In genomic region chr4:42867390-42867789, GRCm38 (mm10) we compare ENCODE assay signal across 25 mouse cellular contexts. TPM values are rescaled to one million over a fixed set of nuclear protein-coding genes. Genes with fewer than 3 reads are reported as not detected.
A peak's percentile ranks its signal among the peaks of the same experiment; 100 is the strongest.
DNase-seq lines count a peak whose midpoint lies in the region; ATAC-seq and TF ChIP-seq lines count a peak whose summit lies in the region.
"Had no signal": no experiment of that assay in that cellular context is flagged by ENCODE, and none has a peak within 500 bp of the region (broad histone marks: within the 10 kb centered on the region; RNA-seq: fewer than 3 reads in every experiment).

No protein-coding gene starts in this region.

- peaks cover 18% of the 10 kb centered on the region; the same call in 1 of the 2 replicates for H3K27me3 ChIP-seq in heart, embryonic 10.5 days (ENCODE audit: insufficient read depth, poor library complexity, severe bottlenecking)
- no peaks in the 10 kb centered on the region for H3K27me3 ChIP-seq in MEL (ENCODE audit: control insufficient read depth in 1 of 2, insufficient read depth in 2 of 2, low read length in 2 of 2)
- no peaks in the 10 kb centered on the region for H3K27me3 ChIP-seq in intestine, postnatal 0 days (replicated peaks; ENCODE audit: control insufficient read depth, insufficient read depth, low read length)
- no peaks in the 10 kb centered on the region for H3K27me3 ChIP-seq in liver, embryonic 16.5 days (ENCODE audit: control insufficient read depth, insufficient read depth, low read depth, low read length)
- H3K27me3 ChIP-seq: embryonic facial prominence, embryonic 13.5 days; hindbrain, embryonic 13.5 days; kidney, embryonic 15.5 days; limb, embryonic 12.5 days had no signal

- TF ChIP-seq CTCF in MEL (IDR thresholded peaks at IDR 0.05 in 2 of 3, conservative IDR thresholded peaks at IDR 0.05 in 1 of 3; ENCODE audit: control insufficient read depth in 1 of 3, insufficient read depth in 1 of 3, low read depth in 2 of 3, low read length in 3 of 3, poor library complexity in 1 of 3, severe bottlenecking in 1 of 3): no peak
- TF ChIP-seq CTCF in intestine, postnatal 0 days (IDR thresholded peaks at IDR 0.05; ENCODE audit: low read depth): no peak

- no peaks in the 10 kb centered on the region for H3K9me3 ChIP-seq in heart, embryonic 10.5 days
- H3K9me3 ChIP-seq in MEL (replicated peaks; ENCODE audit: insufficient read depth, low read length): no peaks in the 10 kb centered on the region
- no peaks in the 10 kb centered on the region for H3K9me3 ChIP-seq in intestine, postnatal 0 days (ENCODE audit: control insufficient read depth)
- no peaks in the 10 kb centered on the region for H3K9me3 ChIP-seq in liver, embryonic 16.5 days (replicated peaks; ENCODE audit: control insufficient read depth, low read length)
- H3K9me3 ChIP-seq: embryonic facial prominence, embryonic 13.5 days; hindbrain, embryonic 13.5 days; kidney, embryonic 15.5 days; limb, embryonic 12.5 days; midbrain, embryonic 10.5 days had no signal

- no peak for TF ChIP-seq RAD21 in MEL (IDR thresholded peaks at IDR 0.05; ENCODE audit: low read depth, low read length)

- TF ChIP-seq POLR2A in MEL (IDR thresholded peaks at IDR 0.05; ENCODE audit: control insufficient read depth in 1 of 2, insufficient read depth in 1 of 2, low read depth in 1 of 2, low read length in 2 of 2, poor library complexity in 1 of 2): no peak

- H3K27ac ChIP-seq in heart, embryonic 10.5 days: peak overlapping the region; percentile 62
- no peak overlapping the region for H3K27ac ChIP-seq in MEL (ENCODE audit: control insufficient read depth, low read depth, low read length)
- H3K27ac ChIP-seq in intestine, postnatal 0 days (ENCODE audit: low read depth, low read length): no peak overlapping the region
- H3K27ac ChIP-seq in liver, embryonic 16.5 days (ENCODE audit: low read length): peak overlapping the region; percentile 93
- H3K27ac ChIP-seq: embryonic facial prominence, embryonic 13.5 days; hindbrain, embryonic 13.5 days; kidney, embryonic 15.5 days; limb, embryonic 12.5 days; midbrain, embryonic 10.5 days had no signal

- peak; percentile 38; the same call in 1 of the 2 replicates for ATAC-seq in intestine, postnatal 0 days
- peak; percentile 96 for ATAC-seq in liver, embryonic 16.5 days (ENCODE audit: low read depth)
- ATAC-seq: inflammation-experienced regulatory T-cells, adult 6 months had no signal

- peak overlapping the region; percentile 30 for H3K4me2 ChIP-seq in intestine, postnatal 0 days (replicated peaks; ENCODE audit: low read depth)
- H3K4me2 ChIP-seq in liver, embryonic 16.5 days (ENCODE audit: low read depth, low read length): peak overlapping the region; percentile 51
- H3K4me2 ChIP-seq: embryonic facial prominence, embryonic 13.5 days; hindbrain, embryonic 13.5 days; kidney, embryonic 15.5 days; limb, embryonic 12.5 days; lung, embryonic 14.5 days had no signal

- 0 out of 2 replicates have a peak, but pooled peaks cover 3% of the 10 kb centered on the region for H3K4me1 ChIP-seq in heart, embryonic 10.5 days
- H3K4me1 ChIP-seq in MEL (ENCODE audit: control insufficient read depth in 1 of 2, insufficient read depth in 2 of 2, low read length in 2 of 2): peaks cover 2 to 4% of the 10 kb centered on the region in 2 experiments; a peak in 2 of 4 replicates
- H3K4me1 ChIP-seq in intestine, postnatal 0 days (replicated peaks; ENCODE audit: control insufficient read depth, insufficient read depth, low read length): no peaks in the 10 kb centered on the region
- peaks cover 63% of the 10 kb centered on the region for H3K4me1 ChIP-seq in liver, embryonic 16.5 days (ENCODE audit: control insufficient read depth, low read depth, low read length)
- H3K4me1 ChIP-seq: embryonic facial prominence, embryonic 13.5 days; hindbrain, embryonic 13.5 days; kidney, embryonic 15.5 days; limb, embryonic 12.5 days; midbrain, embryonic 10.5 days had no signal

- H3K4me3 ChIP-seq in heart, embryonic 10.5 days: no peak overlapping the region
- no peak overlapping the region for H3K4me3 ChIP-seq in MEL (ENCODE audit: control insufficient read depth in 1 of 2, insufficient read depth in 1 of 2, low read depth in 2 of 2, low read length in 2 of 2)
- no peak overlapping the region for H3K4me3 ChIP-seq in intestine, postnatal 0 days (ENCODE audit: low read depth, low read length)
- H3K4me3 ChIP-seq in liver, embryonic 16.5 days (ENCODE audit: low read depth, low read length): 0 out of 2 replicates have a peak overlapping the region, but pooled peaks have one; percentile 8
- H3K4me3 ChIP-seq: embryonic facial prominence, embryonic 13.5 days; hindbrain, embryonic 13.5 days; kidney, embryonic 15.5 days; limb, embryonic 12.5 days; midbrain, embryonic 10.5 days had no signal

- H3K9ac ChIP-seq in MEL (ENCODE audit: control insufficient read depth, low read depth, low read length, poor library complexity, severe bottlenecking): no peak overlapping the region
- H3K9ac ChIP-seq in intestine, postnatal 0 days (ENCODE audit: low read depth, low read length): no peak overlapping the region
- H3K9ac ChIP-seq in liver, embryonic 16.5 days (ENCODE audit: low read depth, low read length): peak overlapping the region; percentile 52
- H3K9ac ChIP-seq: embryonic facial prominence, embryonic 13.5 days; hindbrain, embryonic 13.5 days; kidney, embryonic 15.5 days; limb, embryonic 12.5 days; lung, embryonic 14.5 days had no signal

- 55% methylated on average over 3 of the region's 3 CpGs for WGBS in heart, embryonic 10.5 days
- WGBS in intestine, postnatal 0 days: 33% methylated on average over 3 of the region's 3 CpGs
- 18% methylated on average over 3 of the region's 3 CpGs for WGBS in liver, embryonic 16.5 days (ENCODE audit: insufficient replicate concordance)

- H3K79me2 ChIP-seq in MEL (ENCODE audit: control insufficient read depth, insufficient read depth, low read length, poor library complexity): no peaks in the 10 kb centered on the region

- peak; percentile 79 for DNase-seq in heart, embryonic 10.5 days (ENCODE audit: low spot score)
- DNase-seq in heart, adult 9 months (ENCODE audit: low spot score in 2 of 2): no peak
- DNase-seq in MEL (ENCODE audit: low read depth, low spot score): peak; percentile 23
- DNase-seq in cerebellum, postnatal 36 days: no peak
- no peak for DNase-seq in frontal cortex, postnatal 36 days (ENCODE audit: low spot score in 2 of 2)
- no peak for DNase-seq in cerebellum, postnatal 25 days
- DNase-seq: adrenal gland, postnatal 36 days; cerebellum, adult 9-10 months; gastrocnemius, postnatal 10 days; heart, adult 18-20 months; heart, postnatal 14 days; lung, embryonic 14.5 days; lung, postnatal 36 days; right cerebral cortex, postnatal 4 days; thymus, postnatal 36 days had no signal

- no peaks in the 10 kb centered on the region for H3K36me3 ChIP-seq in heart, embryonic 10.5 days
- 0 out of 4 replicates have a peak, but pooled peaks cover 0 to 5% of the 10 kb centered on the region in 2 experiments for H3K36me3 ChIP-seq in MEL (ENCODE audit: control insufficient read depth in 1 of 2, insufficient read depth in 2 of 2, low read length in 2 of 2)
- H3K36me3 ChIP-seq in intestine, postnatal 0 days (ENCODE audit: control insufficient read depth, insufficient read depth): no peaks in the 10 kb centered on the region
- no peaks in the 10 kb centered on the region for H3K36me3 ChIP-seq in liver, embryonic 16.5 days (ENCODE audit: control insufficient read depth, insufficient read depth)
- H3K36me3 ChIP-seq: embryonic facial prominence, embryonic 13.5 days; hindbrain, embryonic 13.5 days; kidney, embryonic 15.5 days; limb, embryonic 12.5 days; midbrain, embryonic 10.5 days had no signal

- peak in 1 of 2 experiments; percentile 65; a peak in 2 of 4 replicates for TF ChIP-seq EP300 in MEL (IDR thresholded peaks at IDR 0.05; ENCODE audit: low read depth in 1 of 2, low read length in 2 of 2)

TF ChIP-seq in MEL, 35 proteins besides CTCF, POLR2A, EP300 and RAD21:
- TF ChIP-seq MYC (IDR thresholded peaks at IDR 0.05; ENCODE audit: low read depth, low read length) (no peak), TCF12 (IDR thresholded peaks at IDR 0.05; ENCODE audit: low read depth, low read length) (peak; percentile 69; the same call in 1 of the 2 replicates)

RNA-seq across cellular contexts. Expression of gene Fam205c, which starts 6.6 kb away (rescaled TPM):
- 0.16 and 0.24 TPM in 2 replicates for polyA plus RNA-seq in heart, embryonic 10.5 days (2016; fragmentation: Nextera tagmentation; extraction: Ambion mirVana)
- total RNA-seq in MEL (2012; rRNA removed): not detected in 2 replicates
- not detected for polyA plus RNA-seq in MEL (2012; ENCODE audit: insufficient read depth in 1 of 2, insufficient read length in 2 of 2, low read depth in 1 of 2, low replicate concordance in 2 of 2, missing spikeins in 1 of 2)
- polyA plus RNA-seq in intestine, postnatal 0 days (2015; fragmentation: Nextera tagmentation; extraction: Ambion mirVana): 0.16 TPM in 1 of 2 replicates, not detected in the other
- 0.27 and 0.32 TPM in 2 replicates for polyA plus RNA-seq in liver, embryonic 16.5 days (2015; fragmentation: Nextera tagmentation; extraction: Ambion mirVana)
- total RNA-seq: adrenal gland, postnatal 36 days; CH12.LX had no signal
- polyA plus RNA-seq: inflammation-experienced regulatory T-cells, adult 6 months; large intestine, adult 2 months; limb, embryonic 12.5 days had no signal

RNA-seq across cellular contexts. Expression of gene Gm12394, which starts 10.8 kb away (rescaled TPM):
- 0.09 and 0.19 TPM in 2 replicates for polyA plus RNA-seq in heart, embryonic 10.5 days (2016; fragmentation: Nextera tagmentation; extraction: Ambion mirVana)
- not detected in 2 replicates for total RNA-seq in MEL (2012; rRNA removed)
- under 1 TPM in 1 of 2 experiments, not detected in 1; 0.10 TPM for polyA plus RNA-seq in MEL (2012; ENCODE audit: insufficient read depth in 1 of 2, insufficient read length in 2 of 2, low read depth in 1 of 2, low replicate concordance in 2 of 2, missing spikeins in 1 of 2)
- polyA plus RNA-seq in intestine, postnatal 0 days (2015; fragmentation: Nextera tagmentation; extraction: Ambion mirVana): 0.05 and 0.12 TPM in 2 replicates
- polyA plus RNA-seq in liver, embryonic 16.5 days (2015; fragmentation: Nextera tagmentation; extraction: Ambion mirVana): not detected in 2 replicates
- total RNA-seq: CH12.LX; gastrocnemius, postnatal 10 days; heart, adult 18-20 months; heart, postnatal 14 days had no signal
- polyA plus RNA-seq: inflammation-experienced regulatory T-cells, adult 6 months; large intestine, adult 2 months had no signal

RNA-seq across cellular contexts. Expression of gene Fam205a1, which starts 13.7 kb away (rescaled TPM):
- 0.04 TPM in 2 replicates for polyA plus RNA-seq in heart, embryonic 10.5 days (2016; fragmentation: Nextera tagmentation; extraction: Ambion mirVana)
- not detected in 2 replicates for total RNA-seq in MEL (2012; rRNA removed)
- polyA plus RNA-seq in MEL (2012; ENCODE audit: insufficient read depth in 1 of 2, insufficient read length in 2 of 2, low read depth in 1 of 2, low replicate concordance in 2 of 2, missing spikeins in 1 of 2): under 1 TPM in 1 of 2 experiments, not detected in 1; 0.01 TPM
- not detected in 2 replicates for polyA plus RNA-seq in intestine, postnatal 0 days (2015; fragmentation: Nextera tagmentation; extraction: Ambion mirVana)
- 0.11 and 0.12 TPM in 2 replicates for polyA plus RNA-seq in liver, embryonic 16.5 days (2015; fragmentation: Nextera tagmentation; extraction: Ambion mirVana)
- total RNA-seq: adrenal gland, postnatal 36 days; CH12.LX; gastrocnemius, postnatal 10 days; heart, adult 18-20 months; heart, postnatal 14 days had no signal
- polyA plus RNA-seq: embryonic facial prominence, embryonic 13.5 days; hindbrain, embryonic 13.5 days; inflammation-experienced regulatory T-cells, adult 6 months; kidney, embryonic 15.5 days; limb, embryonic 12.5 days; midbrain, embryonic 10.5 days had no signal

RNA-seq across cellular contexts. Expression of gene Phf24, which starts 49.1 kb away (rescaled TPM):
- polyA plus RNA-seq in heart, embryonic 10.5 days (2016; fragmentation: Nextera tagmentation; extraction: Ambion mirVana): 1.5 and 2.8 TPM in 2 replicates
- 0.07 and 0.31 TPM in 2 replicates for total RNA-seq in MEL (2012; rRNA removed)
- under 1 TPM in 1 of 2 experiments, not detected in 1; 0.92 TPM for polyA plus RNA-seq in MEL (2012; ENCODE audit: insufficient read depth in 1 of 2, insufficient read length in 2 of 2, low read depth in 1 of 2, low replicate concordance in 2 of 2, missing spikeins in 1 of 2)
- polyA plus RNA-seq in intestine, postnatal 0 days (2015; fragmentation: Nextera tagmentation; extraction: Ambion mirVana): 0.73 and 1.0 TPM in 2 replicates
- polyA plus RNA-seq in liver, embryonic 16.5 days (2015; fragmentation: Nextera tagmentation; extraction: Ambion mirVana): 0.05 and 0.06 TPM in 2 replicates
- total RNA-seq: CH12.LX had no signal
- polyA plus RNA-seq: inflammation-experienced regulatory T-cells, adult 6 months had no signal

Comparison
In these comparisons a context has a peak if more than half of its experiments do, and no peak if none do; other contexts are left out.
1. DNase-seq: peak in heart, embryonic 10.5 days (single experiment) and MEL (single experiment); none in heart, adult 9 months (0 of 2), cerebellum, postnatal 36 days (0 of 2), frontal cortex, postnatal 36 days (0 of 2) and cerebellum, postnatal 25 days (0 of 2).
2. H3K27ac ChIP-seq: peak in heart, embryonic 10.5 days (single experiment) and liver, embryonic 16.5 days (single experiment); none in MEL (single experiment) and intestine, postnatal 0 days (single experiment).